Mouse (Mus musculus) lung, postnatal 0 days (tissue): ENCODE measurements around the gene Slx4ip. TPM values are rescaled to one million over a fixed set of nuclear protein-coding genes. Genes with fewer than 3 reads are reported as not detected.

Experiments
- ATAC-seq: fragments of 200-750 bp; cut with Nextera tagmentation; 2 replicates; pipeline ENCODE4 v1.8.0; 2017; ENCODE audit warnings: moderate library complexity
- DNase-seq: peaks from one replicate; pipeline ENCODE4 v3.0.0-alpha.2; 2016; ENCODE audit warnings: low spot score
- H3K27ac ChIP-seq: fragments of 300-500 bp; sonication (generic); 2 replicates; pipeline ENCODE4 v1.5.1; 2014; ENCODE audit warnings: antibody characterized with exemption, mild to moderate bottlenecking, low read length, mixed read lengths
- H3K27me3 ChIP-seq: fragments of 300-500 bp; sonication (generic); replicated peaks from 2 replicates; pipeline ENCODE4 v1.6.1; 2014; ENCODE audit warnings: low read length, mixed read lengths; ENCODE audit not compliant: insufficient read depth
- H3K36me3 ChIP-seq: fragments of 300-500 bp; sonication (generic); 2 replicates; pipeline ENCODE4 v1.6.1; 2014; ENCODE audit warnings: low read length, mixed read lengths; ENCODE audit not compliant: insufficient read depth
- H3K4me1 ChIP-seq: fragments of 300-500 bp; sonication (generic); 2 replicates; pipeline ENCODE4 v1.6.1; 2014; ENCODE audit warnings: antibody characterized with exemption, low read depth, low read length, mixed read lengths; ENCODE audit not compliant: insufficient read depth
- H3K4me2 ChIP-seq: fragments of 300-500 bp; sonication (generic); replicated peaks from 2 replicates; pipeline ENCODE4 v1.6.1; 2014; ENCODE audit warnings: low read depth, mild to moderate bottlenecking, low read length, moderate library complexity, mixed read lengths
- H3K4me3 ChIP-seq: fragments of 300-500 bp; sonication (generic); 2 replicates; pipeline ENCODE4 v1.5.1; 2014; ENCODE audit warnings: low read depth, low read length
- H3K9ac ChIP-seq: fragments of 300-500 bp; sonication (generic); replicated peaks from 2 replicates; pipeline ENCODE4 v1.6.1; 2014; ENCODE audit warnings: low read depth, mild to moderate bottlenecking
- H3K9me3 ChIP-seq: fragments of 300-500 bp; sonication (generic); 2 replicates; pipeline ENCODE4 v1.6.1; 2016; ENCODE audit warnings: low read length, mixed read lengths
- CTCF ChIP-seq: IDR thresholded peaks from 2 replicates; pipeline ENCODE4 v1.5.1; 2016; ENCODE audit warnings: antibody characterized with exemption, mild to moderate bottlenecking
- EP300 ChIP-seq: IDR thresholded peaks from 2 replicates; pipeline ENCODE4 v1.6.1; 2016; ENCODE audit warnings: antibody characterized with exemption, mild to moderate bottlenecking, control low read depth
- WGBS: fragments of 180-500 bp; shearing (Covaris S2); extraction: QIAGEN DNeasy Blood & Tissue Kit; methylation state at CpG from one replicate; pipeline ENCODE4 v1.1.7; 2014; 5-methylcytosine and 5-hydroxymethylcytosine counted together
- polyA plus RNA-seq: library from polyadenylated mRNA; unstranded; fragments of >200 nt; fragmentation: Nextera tagmentation; extraction: Ambion mirVana; gene quantifications from 2 replicates; pipeline ENCODE4 v1.2.1, GENCODE M21; 2015

Slx4ip gene
- polyA plus RNA-seq, 1 experiment from 2014 or later: 3.1 TPM

DNA sequence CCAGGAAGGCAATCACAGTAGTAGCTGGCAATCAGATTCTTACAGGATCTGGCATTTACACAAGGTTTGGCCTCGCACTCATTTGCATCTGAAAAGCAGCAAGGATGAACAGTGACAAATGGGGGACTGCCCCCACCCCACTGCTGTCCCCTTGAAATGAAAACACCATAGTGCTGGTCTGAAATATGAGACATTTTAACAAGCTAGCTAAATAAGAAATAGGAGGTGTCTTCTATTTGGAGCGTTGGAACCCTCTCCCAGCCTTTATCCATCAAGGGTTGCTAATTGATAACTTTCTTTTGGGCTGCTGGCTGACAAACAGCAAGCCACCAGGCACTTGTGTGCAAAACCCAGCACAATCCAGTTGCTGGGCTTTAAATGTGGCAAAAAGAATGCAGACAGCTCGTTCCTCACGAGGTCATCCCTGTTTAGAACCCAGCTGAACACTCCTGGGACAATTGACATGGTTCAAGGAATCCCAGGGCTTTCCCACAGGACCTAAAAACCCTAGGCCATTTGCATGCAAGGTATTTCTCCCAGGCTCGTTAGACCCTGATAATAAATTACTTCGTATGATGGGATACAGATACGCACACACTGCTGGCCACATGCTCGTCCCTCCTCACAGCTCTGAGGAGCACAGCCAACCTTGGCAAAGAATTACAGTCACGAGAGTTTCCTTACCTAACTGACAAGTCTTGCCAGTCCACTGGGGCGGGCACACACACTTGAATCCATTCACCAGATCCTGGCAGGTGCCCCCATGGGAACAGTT is 201.7 kb downstream of the Slx4ip start:
- Histone ChIP-seq H3K36me3 (peaks cover 42% of the 10 kb centered on the region), H3K4me1 (no peaks in the 10 kb centered on the region), H3K4me2 (no peak overlapping the region), H3K27me3 (no peaks in the 10 kb centered on the region), H3K9me3 (no peaks in the 10 kb centered on the region), H3K27ac (no peak overlapping the region), H3K9ac (no peak overlapping the region), H3K4me3 (no peak overlapping the region)
- TF ChIP-seq EP300 (no peak), CTCF (no peak)
- WGBS: 67% methylated on average over 10 of the region's 10 CpGs
- DNase-seq (no peak), ATAC-seq (no peak)

DNA sequence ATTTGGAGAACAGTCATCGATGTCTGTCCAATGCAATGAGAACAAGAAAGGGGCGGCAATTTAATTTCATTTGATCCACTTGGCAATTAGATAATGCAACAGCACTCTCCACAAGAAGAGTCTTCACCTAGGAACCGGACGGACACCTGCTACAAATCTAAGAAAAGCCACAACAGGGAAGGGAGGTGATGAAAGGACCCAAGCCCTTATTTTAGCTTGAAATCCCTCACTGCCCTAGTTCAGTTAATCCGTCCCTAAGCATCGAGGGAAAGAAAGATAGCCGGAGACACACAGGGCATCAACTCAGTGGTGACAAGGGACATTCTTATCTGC is 202.2 kb downstream of the Slx4ip start:
- Histone ChIP-seq H3K9me3 (no peaks in the 10 kb centered on the region), H3K4me1 (no peaks in the 10 kb centered on the region), H3K27ac (no peak overlapping the region), H3K9ac (no peak overlapping the region), H3K27me3 (no peaks in the 10 kb centered on the region), H3K4me2 (no peak overlapping the region), H3K4me3 (no peak overlapping the region), H3K36me3 (peaks cover 38% of the 10 kb centered on the region)
- ATAC-seq: no peak
- no peak for DNase-seq
- no peak for TF ChIP-seq CTCF
- no peak for TF ChIP-seq EP300
- WGBS: 86% methylated on average over 7 of the region's 7 CpGs

DNA sequence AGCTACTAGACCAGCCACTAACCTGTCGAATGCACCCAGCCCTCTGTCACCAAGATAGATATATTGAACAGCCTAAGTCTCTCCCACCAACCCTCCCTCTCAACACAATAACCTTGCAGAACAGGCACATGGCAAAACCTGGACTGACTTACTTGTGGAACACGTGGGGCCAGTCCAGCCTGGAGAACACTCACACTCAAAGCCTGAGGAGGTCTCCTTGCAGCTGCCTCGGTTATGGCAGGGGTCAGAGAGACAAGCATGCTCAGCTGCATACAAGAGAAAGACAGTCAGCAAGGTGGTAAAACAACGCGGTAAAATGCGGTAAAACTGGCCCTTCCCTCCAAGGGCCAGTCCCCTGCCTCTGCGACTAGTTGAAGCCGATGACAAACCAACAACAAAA is 203.3 kb downstream of the Slx4ip start:
- Histone ChIP-seq H3K4me1 (no peaks in the 10 kb centered on the region), H3K9ac (no peak overlapping the region), H3K4me3 (no peak overlapping the region), H3K9me3 (no peaks in the 10 kb centered on the region), H3K27me3 (no peaks in the 10 kb centered on the region), H3K4me2 (no peak overlapping the region), H3K27ac (no peak overlapping the region), H3K36me3 (peaks cover 34% of the 10 kb centered on the region)
- ATAC-seq (no peak), DNase-seq (no peak)
- TF ChIP-seq EP300 (no peak), CTCF (no peak)
- WGBS: 81% methylated on average over 8 of the region's 8 CpGs

DNA sequence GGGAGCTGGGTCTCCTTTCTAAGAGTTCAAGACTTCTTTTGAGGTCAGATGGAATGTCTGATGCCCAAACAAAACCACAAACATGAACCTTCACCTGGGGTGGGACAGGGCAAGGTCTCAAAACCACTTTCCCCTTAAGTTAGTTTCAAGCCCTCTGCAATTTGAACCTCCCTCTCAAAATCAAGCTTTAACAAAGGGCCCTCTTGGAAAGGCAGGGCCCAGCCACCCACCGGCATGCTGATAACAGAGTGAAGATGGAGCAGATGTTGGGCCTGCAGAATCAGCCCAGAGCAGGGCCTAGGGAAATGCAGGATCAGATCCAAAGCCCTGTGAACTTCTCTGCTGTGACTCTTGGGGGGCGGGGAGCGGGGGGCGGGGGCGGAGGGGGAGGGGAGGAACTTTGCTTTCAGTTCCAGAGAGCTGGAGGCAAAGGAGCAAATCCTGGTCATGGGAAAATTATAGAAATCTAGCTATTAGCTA is 206.0 kb downstream of the Slx4ip start:
- TF ChIP-seq CTCF (no peak), EP300 (no peak)
- ATAC-seq (no peak), DNase-seq (no peak)
- no peaks in the 10 kb centered on the region for H3K27me3 ChIP-seq
- no peak overlapping the region for H3K4me2 ChIP-seq
- H3K36me3 ChIP-seq: peaks cover 13% of the 10 kb centered on the region; the same call in 1 of the 2 replicates
- no peak overlapping the region for H3K4me3 ChIP-seq
- H3K9ac ChIP-seq: no peak overlapping the region
- H3K4me1 ChIP-seq: no peaks in the 10 kb centered on the region
- 38% methylated on average over 5 of the region's 5 CpGs for WGBS
- H3K9me3 ChIP-seq: no peaks in the 10 kb centered on the region
- H3K27ac ChIP-seq: no peak overlapping the region

DNA sequence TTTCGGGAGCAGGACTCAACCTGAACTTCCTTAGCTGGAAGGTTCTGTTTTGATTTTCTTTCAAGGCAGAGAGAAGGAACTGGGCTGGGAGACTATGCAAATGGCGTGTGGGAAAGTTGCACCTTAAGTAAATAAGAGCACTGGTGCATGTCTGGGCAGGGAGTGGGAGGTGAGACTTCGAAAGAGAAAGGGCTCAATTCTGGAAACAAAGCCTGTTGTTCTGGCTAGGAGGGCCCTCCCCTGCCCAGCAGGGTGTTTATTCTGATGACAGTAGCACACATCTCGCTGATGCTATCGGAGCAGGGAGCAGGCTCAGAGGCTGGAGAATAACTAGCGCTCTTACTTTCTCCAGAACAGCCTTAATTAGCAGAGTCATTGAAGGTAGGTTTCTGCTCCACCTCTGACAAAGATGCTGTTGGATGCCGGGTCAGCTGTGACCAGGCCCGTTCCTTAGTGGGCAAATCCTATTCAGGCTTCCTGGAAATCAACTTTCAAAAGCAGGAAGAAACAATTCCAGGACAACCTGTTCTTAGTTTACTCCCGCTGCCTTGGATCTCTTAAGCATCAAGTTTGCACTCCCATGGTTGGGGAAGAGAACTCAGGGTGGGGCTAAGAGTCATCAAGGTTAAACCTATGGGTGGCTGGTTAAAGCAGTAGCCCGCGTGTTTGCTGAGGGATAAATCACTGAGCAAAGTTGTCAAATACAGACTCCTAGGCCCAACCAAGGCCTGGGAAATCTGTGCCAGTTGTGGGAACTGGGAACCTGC is 207.4 kb downstream of the Slx4ip start:
- no peak for DNase-seq
- H3K36me3 ChIP-seq: 0 out of 2 replicates have a peak, but pooled peaks cover 4% of the 10 kb centered on the region
- H3K4me1 ChIP-seq: no peaks in the 10 kb centered on the region
- WGBS: 55% methylated on average over 11 of the region's 11 CpGs
- H3K27me3 ChIP-seq: no peaks in the 10 kb centered on the region
- no peak for TF ChIP-seq CTCF
- no peak for TF ChIP-seq EP300
- no peak overlapping the region for H3K4me3 ChIP-seq
- no peak overlapping the region for H3K9ac ChIP-seq
- no peaks in the 10 kb centered on the region for H3K9me3 ChIP-seq
- no peak overlapping the region for H3K27ac ChIP-seq
- no peak overlapping the region for H3K4me2 ChIP-seq
- ATAC-seq: no peak

DNA sequence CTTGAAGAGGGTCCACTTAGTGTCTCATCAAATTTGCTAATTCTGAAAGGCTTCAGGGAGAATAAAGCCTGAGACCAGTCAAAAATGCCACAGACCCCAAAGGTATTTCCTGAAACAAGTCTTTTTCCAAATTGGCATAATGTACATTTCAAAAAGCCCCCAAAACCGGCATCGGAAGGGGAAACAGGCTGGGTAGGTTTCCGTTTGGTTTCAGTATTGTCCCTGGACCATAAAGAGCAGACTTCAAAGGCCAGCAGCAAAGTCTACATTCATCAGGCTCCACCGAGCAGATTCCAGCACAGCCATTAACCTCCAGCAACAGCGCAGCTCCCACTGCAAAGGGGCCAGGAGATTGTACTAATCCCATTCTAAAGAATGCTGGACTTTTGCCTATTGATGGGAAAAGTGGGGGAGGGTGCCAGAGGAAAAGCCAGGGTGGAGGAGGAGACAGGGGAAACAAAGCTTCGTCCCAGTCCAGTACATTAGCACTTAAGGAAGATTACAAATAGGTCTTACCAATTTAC is 208.3 kb downstream of the Slx4ip start:
- Histone ChIP-seq H3K9ac (no peak overlapping the region), H3K27ac (no peak overlapping the region), H3K4me2 (no peak overlapping the region), H3K36me3 (0 out of 2 replicates have a peak, but pooled peaks cover 4% of the 10 kb centered on the region), H3K27me3 (no peaks in the 10 kb centered on the region), H3K4me3 (no peak overlapping the region), H3K4me1 (no peaks in the 10 kb centered on the region), H3K9me3 (no peaks in the 10 kb centered on the region)
- no peak for DNase-seq
- no peak for ATAC-seq
- WGBS: 40% methylated on average over 6 of the region's 6 CpGs
- TF ChIP-seq CTCF: no peak
- TF ChIP-seq EP300: no peak
